Mouse (Mus musculus) C2C12 (cell line): ENCODE data around the gene Rabggtb. TPM values are rescaled to one million over a fixed set of nuclear protein-coding genes. Genes with fewer than 3 reads are reported as not detected.

Experiments
- H3K27me3 ChIP-seq: one replicate; pipeline ENCODE4 v1.6.1; 2011; ENCODE audit not compliant: control insufficient read depth, insufficient read depth, insufficient read length
- H3K36me3 ChIP-seq: one replicate; pipeline ENCODE4 v1.6.1; 2011; ENCODE audit not compliant: control insufficient read depth, insufficient read depth
- H3K4me3 ChIP-seq: one replicate; pipeline ENCODE4 v1.5.1; 2011; ENCODE audit warnings: mild to moderate bottlenecking, control low read depth; ENCODE audit not compliant: poor library complexity, insufficient read depth, severe bottlenecking
- H3K79me2 ChIP-seq: one replicate; pipeline ENCODE4 v1.6.1; 2011; ENCODE audit not compliant: control insufficient read depth, insufficient read depth
- H3K79me3 ChIP-seq: one replicate; pipeline ENCODE4 v1.6.1; 2011; ENCODE audit warnings: low read depth, control low read depth
- H3ac ChIP-seq: one replicate; pipeline ENCODE3; 2011; ENCODE audit warnings: low read depth; ENCODE audit not compliant: control insufficient read depth, insufficient read length
- CEBPB ChIP-seq: IDR thresholded peaks from one replicate; pipeline ENCODE4 v1.6.1; 2011; ENCODE audit warnings: low read depth, mild to moderate bottlenecking, control low read depth, moderate library complexity
- CTCF ChIP-seq: IDR thresholded peaks from one replicate; pipeline ENCODE4 v1.5.1; 2011; ENCODE audit not compliant: control insufficient read depth, insufficient read depth, insufficient read length
- FOSL1 ChIP-seq: IDR thresholded peaks from one replicate; pipeline ENCODE4 v1.8.0; 2011; ENCODE audit warnings: mild to moderate bottlenecking, low read length; ENCODE audit not compliant: poor library complexity, insufficient read depth, severe bottlenecking
- MAX ChIP-seq: IDR thresholded peaks from one replicate; pipeline ENCODE4 v1.6.1; 2011; ENCODE audit warnings: mild to moderate bottlenecking, control low read depth
- MYOD1 ChIP-seq: IDR thresholded peaks from one replicate; pipeline ENCODE4 v1.6.1; 2011; ENCODE audit warnings: low read depth; ENCODE audit not compliant: control insufficient read depth, insufficient read length
- MYOG ChIP-seq: IDR thresholded peaks from one replicate; pipeline ENCODE4 v1.6.1; 2011; ENCODE audit not compliant: control insufficient read depth, insufficient read length; ENCODE audit errors: extremely low read depth
- USF1 ChIP-seq: IDR thresholded peaks from one replicate; pipeline ENCODE4 v1.6.1; 2011; ENCODE audit warnings: low read depth, mild to moderate bottlenecking, control low read depth, moderate library complexity
- polyA plus RNA-seq: library from polyadenylated mRNA; unstranded; fragments of >200 nt; fragmentation: generic; extraction: Trizol; gene quantifications from one replicate; pipeline ENCODE4 v1.2.1, GENCODE M21; 2012; ENCODE audit warnings: missing spikeins

Rabggtb gene
- polyA plus RNA-seq, 1 experiment = 65.9 TPM

- Histone ChIP-seq H3K79me2 (peaks cover 27% of the 10 kb centered on the region), H3ac (no peak overlapping the region)
- TF ChIP-seq CEBPB = no peak
- TF ChIP-seq MAX = no peak
- no peak for TF ChIP-seq MYOG
- no peak for TF ChIP-seq MYOD1
- TF ChIP-seq CTCF = no peak
- no peak for TF ChIP-seq USF1
- TF ChIP-seq FOSL1 = no peak
Observed at GRCm38 (mm10) chr3:153941613-153942012, 28.8 kb upstream of the Rabggtb start.

GRCm38 (mm10) chr3:153940486-153940885 lies 27.7 kb upstream of the Rabggtb start:
- peaks cover 34% of the 10 kb centered on the region for H3K36me3 ChIP-seq
- no peak overlapping the region for H3K4me3 ChIP-seq
- TF ChIP-seq MYOG (no peak), CTCF (no peak), CEBPB (no peak), MYOD1 (no peak), FOSL1 (no peak), MAX (no peak), USF1 (no peak)
- peaks cover 27% of the 10 kb centered on the region for H3K79me2 ChIP-seq
- no peaks in the 10 kb centered on the region for H3K27me3 ChIP-seq
- peaks cover 5% of the 10 kb centered on the region for H3K79me3 ChIP-seq
- no peak overlapping the region for H3ac ChIP-seq

More at GRCm38 (mm10) chr3:153941613-153942012, 28.8 kb upstream of the Rabggtb start:
- H3K36me3 ChIP-seq = peaks cover 32% of the 10 kb centered on the region
- H3K4me3 ChIP-seq = no peak overlapping the region
- no peaks in the 10 kb centered on the region for H3K27me3 ChIP-seq
- peaks cover 5% of the 10 kb centered on the region for H3K79me3 ChIP-seq

- H3K27me3 ChIP-seq = no peaks in the 10 kb centered on the region
- H3ac ChIP-seq = no peak overlapping the region
- no peak for TF ChIP-seq MYOG
- no peak for TF ChIP-seq MAX
- TF ChIP-seq USF1 = no peak
- TF ChIP-seq MYOD1 = no peak
- no peak for TF ChIP-seq CTCF
- no peak for TF ChIP-seq CEBPB
- TF ChIP-seq FOSL1 = no peak
- H3K79me2 ChIP-seq = peaks cover 27% of the 10 kb centered on the region
- peaks cover 5% of the 10 kb centered on the region for H3K79me3 ChIP-seq
- peaks cover 38% of the 10 kb centered on the region for H3K36me3 ChIP-seq
- no peak overlapping the region for H3K4me3 ChIP-seq
Observed at GRCm38 (mm10) chr3:153940021-153940420, 27.2 kb upstream of the Rabggtb start.

- Histone ChIP-seq H3K79me2 (peaks cover 8% of the 10 kb centered on the region), H3K36me3 (peaks cover 49% of the 10 kb centered on the region), H3K27me3 (no peaks in the 10 kb centered on the region), H3ac (no peak overlapping the region), H3K79me3 (no peaks in the 10 kb centered on the region), H3K4me3 (no peak overlapping the region)
- TF ChIP-seq FOSL1 (no peak), MYOG (no peak), USF1 (no peak), CEBPB (no peak), MAX (no peak), MYOD1 (no peak), CTCF (no peak)
Observed at GRCm38 (mm10) chr3:153937116-153937810, 24.5 kb upstream of the Rabggtb start.

- Histone ChIP-seq H3K79me2 (no peaks in the 10 kb centered on the region), H3K4me3 (no peak overlapping the region), H3K79me3 (no peaks in the 10 kb centered on the region), H3ac (no peak overlapping the region), H3K27me3 (no peaks in the 10 kb centered on the region), H3K36me3 (peaks cover 43% of the 10 kb centered on the region)
- no peak for TF ChIP-seq FOSL1
- no peak for TF ChIP-seq MAX
- no peak for TF ChIP-seq MYOD1
- TF ChIP-seq USF1 = no peak
Observed at GRCm38 (mm10) chr3:153935878-153936277, 23.1 kb upstream of the Rabggtb start.

- TF ChIP-seq USF1 (no peak), FOSL1 (no peak), MAX (no peak), MYOD1 (no peak), CEBPB (no peak), MYOG (no peak), CTCF (no peak)
- Histone ChIP-seq H3ac (no peak overlapping the region), H3K36me3 (peaks cover 51% of the 10 kb centered on the region), H3K79me2 (no peaks in the 10 kb centered on the region), H3K79me3 (no peaks in the 10 kb centered on the region), H3K27me3 (no peaks in the 10 kb centered on the region), H3K4me3 (no peak overlapping the region)
Observed at GRCm38 (mm10) chr3:153932461-153932860, 19.7 kb upstream of the Rabggtb start.
